Mouse (Mus musculus): Measurements from ENCODE around the gene 4430402I18Rik. TPM values are rescaled to one million over a fixed set of nuclear protein-coding genes. Genes with fewer than 3 reads are reported as not detected.

The 4430402I18Rik gene
- polyA plus RNA-seq, 1 experiment from 2014 or later = 0.65 TPM

GRCm38 (mm10) chr19:28963513-28963841 is 4.1 kb downstream of the 4430402I18Rik start:
- Histone ChIP-seq H3K4me2 (peak overlapping the region; percentile 85), H3K4me1 (replicated peaks) (peaks cover 33% of the 10 kb centered on the region), H3K9ac (peak overlapping the region; percentile 91), H3K9me3 (no peaks in the 10 kb centered on the region), H3K4me3 (peak overlapping the region; percentile 91), H3K27ac (peak overlapping the region; percentile 88; the same call in 1 of the 2 replicates), H3K27me3 (peaks cover 13% of the 10 kb centered on the region; the same call in 1 of the 2 replicates), H3K36me3 (no peaks in the 10 kb centered on the region)
- WGBS = 0% methylated on average over 4 of the region's 4 CpGs
- peak; percentile 14; the same call in 1 of the 2 replicates for ATAC-seq (ENCODE audit: low FRiP score)

DNA sequence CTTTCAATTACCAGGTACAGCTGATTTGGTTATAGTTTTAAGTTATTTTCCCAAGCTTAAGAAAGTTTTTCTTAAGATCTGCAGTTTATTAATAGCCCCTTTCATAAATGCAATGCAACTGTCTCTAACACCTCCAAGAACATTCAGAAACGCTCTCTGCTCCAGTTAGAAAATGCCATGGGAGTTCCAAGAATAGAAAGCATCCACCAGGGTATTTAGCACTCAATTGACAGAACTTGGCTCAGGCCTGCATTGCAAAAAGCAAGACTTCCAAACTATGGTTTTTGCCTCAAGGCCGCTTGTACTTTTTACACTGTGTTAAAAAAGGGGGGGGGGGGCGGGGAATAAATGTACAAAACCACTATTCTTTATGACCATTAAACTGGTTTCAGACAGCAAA is 4.5 kb downstream of the 4430402I18Rik start:
- Histone ChIP-seq H3K36me3 (no peaks in the 10 kb centered on the region), H3K9me3 (no peaks in the 10 kb centered on the region), H3K27me3 (peaks cover 13% of the 10 kb centered on the region; the same call in 1 of the 2 replicates), H3K4me2 (peak overlapping the region; percentile 85), H3K4me3 (peak overlapping the region; percentile 91), H3K27ac (no peak overlapping the region), H3K9ac (peak overlapping the region; percentile 91; the same call in 1 of the 2 replicates), H3K4me1 (replicated peaks) (peaks cover 33% of the 10 kb centered on the region)
- 47% methylated on average over 3 of the region's 3 CpGs for WGBS
- ATAC-seq (ENCODE audit: low FRiP score) = no peak

- Histone ChIP-seq H3K27ac (no peak overlapping the region), H3K9ac (no peak overlapping the region), H3K4me2 (no peak overlapping the region), H3K36me3 (no peaks in the 10 kb centered on the region), H3K27me3 (no peaks in the 10 kb centered on the region), H3K9me3 (no peaks in the 10 kb centered on the region), H3K4me3 (no peak overlapping the region), H3K4me1 (replicated peaks) (no peaks in the 10 kb centered on the region)
- no peak for ATAC-seq (ENCODE audit: low FRiP score)
- 76% methylated on average over 5 of the region's 5 CpGs for WGBS
Observed at GRCm38 (mm10) chr19:28951251-28951650, 16.3 kb downstream of the 4430402I18Rik start.

DNA sequence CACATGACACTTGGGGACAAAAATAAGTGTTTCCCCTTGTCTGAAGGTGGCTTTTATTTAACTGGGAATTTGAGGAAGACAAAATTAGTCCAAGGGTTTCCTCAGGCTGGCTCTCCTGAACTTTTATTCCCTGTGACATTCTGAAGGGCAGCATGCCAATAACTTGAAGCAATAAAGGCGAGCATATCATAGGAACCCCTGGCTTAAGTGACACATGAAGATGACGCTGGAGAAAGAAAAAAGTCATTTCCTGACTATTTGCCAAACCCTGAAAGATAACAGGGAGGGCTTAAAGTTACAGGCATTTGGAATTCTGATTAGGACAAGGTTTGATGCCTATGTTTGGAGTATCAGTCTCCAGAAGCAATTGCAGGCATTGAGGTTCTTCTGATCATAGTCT is 20.3 kb downstream of the 4430402I18Rik start:
- no peaks in the 10 kb centered on the region for H3K4me1 ChIP-seq (replicated peaks)
- no peaks in the 10 kb centered on the region for H3K9me3 ChIP-seq
- H3K9ac ChIP-seq = no peak overlapping the region
- WGBS = 76% methylated on average over 2 of the region's 2 CpGs
- H3K4me2 ChIP-seq = no peak overlapping the region
- no peaks in the 10 kb centered on the region for H3K27me3 ChIP-seq
- no peak for ATAC-seq (ENCODE audit: low FRiP score)
- no peaks in the 10 kb centered on the region for H3K36me3 ChIP-seq
- H3K27ac ChIP-seq = no peak overlapping the region
- H3K4me3 ChIP-seq = no peak overlapping the region

- H3K27me3 ChIP-seq = no peaks in the 10 kb centered on the region
- H3K9ac ChIP-seq = no peak overlapping the region
- ATAC-seq (ENCODE audit: low FRiP score) = no peak
- H3K27ac ChIP-seq = no peak overlapping the region
- H3K36me3 ChIP-seq = no peaks in the 10 kb centered on the region
- H3K4me2 ChIP-seq = no peak overlapping the region
- H3K9me3 ChIP-seq = no peaks in the 10 kb centered on the region
- 63% methylated on average over 4 of the region's 4 CpGs for WGBS
- no peaks in the 10 kb centered on the region for H3K4me1 ChIP-seq (replicated peaks)
- H3K4me3 ChIP-seq = no peak overlapping the region
Observed at GRCm38 (mm10) chr19:28946782-28947181, 20.8 kb downstream of the 4430402I18Rik start.

GRCm38 (mm10) chr19:28941271-28941670 is 26.3 kb downstream of the 4430402I18Rik start:
- 76% methylated on average over 4 of the region's 4 CpGs for WGBS
- no peak for ATAC-seq (ENCODE audit: low FRiP score)
- Histone ChIP-seq H3K27me3 (no peaks in the 10 kb centered on the region), H3K4me1 (replicated peaks) (no peaks in the 10 kb centered on the region), H3K9me3 (no peaks in the 10 kb centered on the region), H3K9ac (no peak overlapping the region), H3K4me3 (no peak overlapping the region), H3K27ac (no peak overlapping the region), H3K36me3 (no peaks in the 10 kb centered on the region), H3K4me2 (no peak overlapping the region)

GRCm38 (mm10) chr19:28940135-28940874 is 27.3 kb downstream of the 4430402I18Rik start:
- H3K9me3 ChIP-seq = no peaks in the 10 kb centered on the region
- no peaks in the 10 kb centered on the region for H3K4me1 ChIP-seq (replicated peaks)
- H3K27me3 ChIP-seq = no peaks in the 10 kb centered on the region
- no peak for ATAC-seq (ENCODE audit: low FRiP score)
- no peaks in the 10 kb centered on the region for H3K36me3 ChIP-seq
- H3K4me2 ChIP-seq = no peak overlapping the region
- no peak overlapping the region for H3K27ac ChIP-seq
- H3K4me3 ChIP-seq = no peak overlapping the region
- H3K9ac ChIP-seq = no peak overlapping the region
- 84% methylated on average over 9 of the region's 9 CpGs for WGBS

DNA sequence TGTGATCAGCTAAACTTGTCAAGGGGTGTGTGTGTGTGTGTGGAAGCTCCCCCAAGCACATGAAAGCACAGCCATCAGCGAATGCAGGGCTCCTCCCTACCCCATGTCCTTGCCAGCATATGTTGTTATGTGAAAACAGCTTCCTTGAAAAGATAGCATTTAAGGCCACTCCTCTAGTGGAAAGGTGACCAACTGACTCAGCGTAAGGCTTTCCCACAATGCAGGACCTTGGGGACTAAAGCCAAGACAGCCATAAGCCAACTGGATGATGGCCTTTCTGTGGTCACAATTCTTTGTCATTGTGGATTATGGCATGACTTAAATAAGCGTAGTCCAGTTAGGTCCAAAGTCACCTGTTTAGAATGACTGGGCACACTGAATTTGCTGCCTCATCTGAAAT is 32.7 kb downstream of the 4430402I18Rik start:
- H3K27me3 ChIP-seq = no peaks in the 10 kb centered on the region
- ATAC-seq (ENCODE audit: low FRiP score) = no peak
- no peaks in the 10 kb centered on the region for H3K4me1 ChIP-seq (replicated peaks)
- H3K9me3 ChIP-seq = no peaks in the 10 kb centered on the region
- no peak overlapping the region for H3K9ac ChIP-seq
- H3K27ac ChIP-seq = no peak overlapping the region
- WGBS = 92% methylated on average over 3 of the region's 3 CpGs
- no peak overlapping the region for H3K4me3 ChIP-seq
- H3K4me2 ChIP-seq = no peak overlapping the region
- H3K36me3 ChIP-seq = no peaks in the 10 kb centered on the region

GRCm38 (mm10) chr19:28929034-28929433 is 38.6 kb downstream of the 4430402I18Rik start:
- no peaks in the 10 kb centered on the region for H3K27me3 ChIP-seq
- no peak for ATAC-seq (ENCODE audit: low FRiP score)
- H3K4me2 ChIP-seq = no peak overlapping the region
- H3K9me3 ChIP-seq = no peaks in the 10 kb centered on the region
- H3K36me3 ChIP-seq = no peaks in the 10 kb centered on the region
- H3K27ac ChIP-seq = no peak overlapping the region
- no peak overlapping the region for H3K4me3 ChIP-seq
- H3K4me1 ChIP-seq (replicated peaks) = no peaks in the 10 kb centered on the region
- H3K9ac ChIP-seq = no peak overlapping the region

DNA sequence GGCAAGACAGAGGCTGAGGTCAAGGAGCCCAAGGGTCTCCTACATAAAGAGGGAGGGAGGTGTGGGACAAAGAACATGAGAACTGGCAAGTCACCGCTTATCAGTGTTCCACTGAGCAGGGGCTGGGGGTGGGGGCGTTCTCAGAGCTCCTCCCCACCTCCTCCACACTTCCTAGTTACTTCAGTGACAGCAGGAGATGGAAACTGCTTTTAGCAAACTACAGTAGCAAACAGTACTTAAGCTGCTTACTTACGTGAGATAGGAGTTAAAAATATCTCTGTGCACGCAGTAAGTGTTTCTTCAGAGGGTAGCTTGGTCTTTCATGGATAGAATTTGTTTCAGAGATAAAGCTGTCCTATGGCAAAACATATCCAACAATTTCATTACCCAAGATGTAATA is 40.2 kb downstream of the 4430402I18Rik start:
- Histone ChIP-seq H3K4me3 (no peak overlapping the region), H3K4me2 (no peak overlapping the region), H3K9ac (no peak overlapping the region), H3K4me1 (replicated peaks) (no peaks in the 10 kb centered on the region), H3K36me3 (no peaks in the 10 kb centered on the region), H3K27me3 (no peaks in the 10 kb centered on the region), H3K9me3 (no peaks in the 10 kb centered on the region), H3K27ac (no peak overlapping the region)
- no peak for ATAC-seq (ENCODE audit: low FRiP score)
- WGBS = 76% methylated on average over 4 of the region's 4 CpGs

- H3K4me2 ChIP-seq = no peak overlapping the region
- no peaks in the 10 kb centered on the region for H3K4me1 ChIP-seq (replicated peaks)
- 92% methylated on average over 5 of the region's 5 CpGs for WGBS
- no peaks in the 10 kb centered on the region for H3K36me3 ChIP-seq
- H3K27me3 ChIP-seq = no peaks in the 10 kb centered on the region
- no peak for ATAC-seq (ENCODE audit: low FRiP score)
- no peaks in the 10 kb centered on the region for H3K9me3 ChIP-seq
- no peak overlapping the region for H3K9ac ChIP-seq
- H3K27ac ChIP-seq = no peak overlapping the region
- no peak overlapping the region for H3K4me3 ChIP-seq
Observed at GRCm38 (mm10) chr19:28926366-28926765, 41.2 kb downstream of the 4430402I18Rik start.

GRCm38 (mm10) chr19:28917839-28918238 is 49.8 kb downstream of the 4430402I18Rik start:
- Histone ChIP-seq H3K27me3 (no peaks in the 10 kb centered on the region), H3K27ac (no peak overlapping the region), H3K9me3 (no peaks in the 10 kb centered on the region), H3K4me3 (no peak overlapping the region), H3K9ac (no peak overlapping the region), H3K4me2 (no peak overlapping the region), H3K4me1 (replicated peaks) (peaks cover 5% of the 10 kb centered on the region; the same call in 1 of the 2 replicates), H3K36me3 (peaks cover 1% of the 10 kb centered on the region; the same call in 1 of the 2 replicates)
- 95% methylated on average over 5 of the region's 5 CpGs for WGBS
- ATAC-seq (ENCODE audit: low FRiP score) = no peak

DNA sequence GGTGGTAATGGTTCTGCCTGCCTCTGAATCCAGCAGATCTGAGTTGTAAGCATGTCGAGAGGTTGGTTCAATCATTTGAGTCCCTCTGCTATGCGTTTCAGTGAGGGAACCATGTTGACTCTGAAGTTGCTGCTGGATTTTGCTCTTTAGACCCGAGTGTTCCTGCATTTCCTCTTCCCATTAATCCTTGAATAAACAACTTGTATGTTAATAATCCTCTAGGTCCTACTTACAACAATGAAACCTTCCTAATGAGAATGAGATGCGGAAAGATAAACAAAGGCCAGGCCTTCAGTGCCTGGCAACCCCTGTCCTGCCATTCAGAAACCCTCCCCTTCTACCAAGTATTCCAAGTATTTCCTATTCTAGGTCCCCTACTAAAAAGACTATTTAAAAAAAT is 51.1 kb downstream of the 4430402I18Rik start:
- Histone ChIP-seq H3K9ac (no peak overlapping the region), H3K4me3 (no peak overlapping the region), H3K36me3 (peaks cover 8% of the 10 kb centered on the region; the same call in 1 of the 2 replicates), H3K4me2 (no peak overlapping the region), H3K9me3 (no peaks in the 10 kb centered on the region), H3K27ac (no peak overlapping the region), H3K27me3 (no peaks in the 10 kb centered on the region), H3K4me1 (replicated peaks) (peaks cover 5% of the 10 kb centered on the region; the same call in 1 of the 2 replicates)
- 62% methylated on average over 4 of the region's 4 CpGs for WGBS
- ATAC-seq (ENCODE audit: low FRiP score) = no peak

All from hindbrain, embryonic 13.5 days (tissue).